Mouse (Mus musculus) thymus, postnatal 36 days (tissue): ENCODE results near the gene Tchh.
"Not testable (repeated sequence)": the region's sequence is repeated elsewhere in the genome, so short reads cannot be mapped to it uniquely, and the experiment has no call there.

ENCODE experiments used
- DNase-seq, 2 experiments: peaks; one replicate each; pipeline ENCODE4 v3.0.0; 2022; ENCODE audit warnings: mixed read lengths in 2 of 2

Gene Tchh

DNA sequence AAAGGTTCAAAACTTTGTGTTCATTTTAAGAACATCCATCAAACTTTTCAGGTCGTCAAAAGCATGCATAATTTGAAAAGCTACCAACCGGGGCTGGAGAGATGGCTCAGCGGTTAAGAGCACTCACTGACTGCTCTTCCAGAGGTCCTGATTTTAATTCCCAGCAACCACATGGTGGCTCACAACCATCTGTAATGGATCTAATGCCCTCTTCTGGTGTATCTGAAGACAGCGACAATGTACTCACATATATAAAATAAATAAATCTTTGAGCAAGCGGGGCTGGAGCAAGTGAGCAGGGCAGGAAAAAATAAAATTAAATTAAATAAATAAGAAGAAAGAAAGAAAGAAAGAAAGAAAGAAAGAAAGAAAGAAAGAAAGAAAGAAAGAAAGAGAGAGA lies 52.6 kb downstream of the Tchh start:
- DNase-seq = not testable (repeated sequence)

DNA sequence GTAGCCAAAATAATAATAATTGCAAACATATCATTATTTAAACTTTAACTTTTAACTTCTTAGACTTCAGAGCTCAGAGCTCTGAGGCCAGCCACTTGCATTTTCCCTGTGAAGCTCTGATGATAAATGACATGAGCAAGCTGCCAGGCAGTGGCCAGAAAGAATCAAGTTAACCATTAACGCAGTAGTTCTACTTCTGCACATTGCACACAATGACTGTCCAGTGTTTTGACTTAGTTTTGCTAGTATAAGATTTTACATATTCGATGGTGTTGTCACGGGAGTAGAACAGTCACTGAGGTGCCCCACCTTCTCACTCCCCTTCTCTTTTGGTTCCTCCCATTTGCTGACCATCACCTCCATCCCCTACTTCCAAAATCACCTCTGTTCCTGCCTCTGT lies 55.0 kb downstream of the Tchh start:
- DNase-seq = no peak
